Mouse (Mus musculus) CH12.LX (cell line): ENCODE measurements around the gene Pgam2. TPM values are rescaled to one million over a fixed set of nuclear protein-coding genes. Genes with fewer than 3 reads are reported as not detected.

Experiments used
- DNase-seq: peaks from one replicate; pipeline ENCODE4 v3.0.0-alpha.2; 2013; ENCODE audit errors: extremely low read depth
- H3K27ac ChIP-seq: 2 replicates; pipeline ENCODE4 v1.5.1; 2012; ENCODE audit warnings: low read depth, mild to moderate bottlenecking, control low read depth, moderate library complexity; ENCODE audit not compliant: insufficient read depth
- H3K27me3 ChIP-seq: replicated peaks from 2 replicates; pipeline ENCODE3; 2012; ENCODE audit warnings: inconsistent platforms
- H3K36me3 ChIP-seq, 2 experiments: replicated peaks in 1 of 2; 2 replicates each; pipeline versions ENCODE3 to v1.6.1; 2012; ENCODE audit warnings: inconsistent platforms in 1 of 2, low read length in 1 of 2, mild to moderate bottlenecking in 1 of 2, mixed read lengths in 1 of 2, moderate library complexity in 1 of 2; ENCODE audit not compliant: control insufficient read depth in 1 of 2, insufficient read depth in 1 of 2
- H3K4me1 ChIP-seq, 2 experiments: 2 replicates each; pipeline ENCODE4 v1.6.1; 2012; ENCODE audit warnings: inconsistent platforms in 1 of 2, moderate library complexity in 1 of 2; ENCODE audit not compliant: insufficient read depth in 2 of 2, control insufficient read depth in 1 of 2
- H3K4me2 ChIP-seq: 2 replicates; pipeline ENCODE4 v1.6.1; 2012; ENCODE audit warnings: low read depth, mild to moderate bottlenecking, control low read depth; ENCODE audit not compliant: poor library complexity, insufficient read depth, severe bottlenecking
- H3K4me3 ChIP-seq, 3 experiments: fragments of 150-350 bp in 1 of 3; sonication (generic) in 1 of 3; replicated peaks in 1 of 3; 2 replicates each; pipeline versions ENCODE3 to v1.5.1; 2011 to 2012; ENCODE audit warnings: low read depth in 2 of 3, low read length in 2 of 3, mild to moderate bottlenecking in 2 of 3, moderate library complexity in 2 of 3, control low read depth in 1 of 3, improper control_type of control experiment in 1 of 3, inconsistent platforms in 1 of 3, mixed read lengths in 1 of 3; ENCODE audit not compliant: poor library complexity in 1 of 3
- H3K79me2 ChIP-seq: replicated peaks from 2 replicates; pipeline ENCODE4 v1.6.1; 2012; ENCODE audit warnings: mild to moderate bottlenecking, moderate library complexity; ENCODE audit not compliant: control insufficient read depth, poor library complexity, insufficient read depth, severe bottlenecking; ENCODE audit errors: extremely low read depth
- H3K9ac ChIP-seq: 2 replicates; pipeline ENCODE4 v1.6.1; 2012; ENCODE audit warnings: low read depth, mild to moderate bottlenecking, control low read depth, moderate library complexity; ENCODE audit not compliant: insufficient read depth
- H3K9me3 ChIP-seq: replicated peaks from 2 replicates; pipeline ENCODE3; 2012; ENCODE audit warnings: low read length, inconsistent platforms, mixed read lengths
- E2F4 ChIP-seq: IDR thresholded peaks from 2 replicates; pipeline ENCODE4 v1.6.1; 2011; ENCODE audit warnings: low read depth, low read length, improper control_type of control experiment; ENCODE audit not compliant: insufficient replicate concordance
- GABPA ChIP-seq: IDR thresholded peaks from 2 replicates; pipeline ENCODE4 v1.6.1; 2012; ENCODE audit warnings: low read depth, low read length, improper control_type of control experiment, inconsistent platforms; ENCODE audit not compliant: insufficient replicate concordance
- IRF4 ChIP-seq: IDR thresholded peaks from 2 replicates; pipeline ENCODE4 v1.6.1; 2014; ENCODE audit warnings: low read depth, mild to moderate bottlenecking, inconsistent platforms, low read length, improper control_type of control experiment
- JUN ChIP-seq: IDR thresholded peaks from 2 replicates; pipeline ENCODE4 v1.6.1; 2011; ENCODE audit warnings: low read depth, mild to moderate bottlenecking, low read length, improper control_type of control experiment, moderate library complexity; ENCODE audit not compliant: insufficient read depth
- JUND ChIP-seq: conservative IDR thresholded peaks from 2 replicates; pipeline ENCODE4 v1.6.1; 2011; ENCODE audit warnings: low read depth, low read length, improper control_type of control experiment
- KAT2A ChIP-seq: IDR thresholded peaks from 2 replicates; pipeline ENCODE4 v1.6.1; 2012; ENCODE audit warnings: low read length, improper control_type of control experiment, inconsistent platforms; ENCODE audit not compliant: insufficient replicate concordance
- MAX ChIP-seq: IDR thresholded peaks from 2 replicates; pipeline ENCODE4 v1.6.1; 2011; ENCODE audit warnings: low read length, improper control_type of control experiment
- MAZ ChIP-seq: IDR thresholded peaks from 2 replicates; pipeline ENCODE4 v1.6.1; 2012; ENCODE audit warnings: low read depth, mild to moderate bottlenecking, inconsistent platforms, low read length, improper control_type of control experiment, moderate library complexity
- MXI1 ChIP-seq: IDR thresholded peaks from 2 replicates; pipeline ENCODE4 v1.6.1; 2011; ENCODE audit warnings: mild to moderate bottlenecking, low read depth, low read length, improper control_type of control experiment
- NELFE ChIP-seq: IDR thresholded peaks from 2 replicates; pipeline ENCODE4 v1.6.1; 2011; ENCODE audit warnings: low read depth, low read length, improper control_type of control experiment
- POLR2AphosphoS2 ChIP-seq: IDR thresholded peaks from 2 replicates; pipeline ENCODE4 v1.6.1; 2011; ENCODE audit warnings: low read depth, low read length, improper control_type of control experiment
- TBP ChIP-seq: conservative IDR thresholded peaks from 2 replicates; pipeline ENCODE4 v1.6.1; 2011; ENCODE audit warnings: low read depth, low read length, improper control_type of control experiment
- TCF12 ChIP-seq: IDR thresholded peaks from 2 replicates; pipeline ENCODE4 v1.6.1; 2014; ENCODE audit warnings: low read depth, mild to moderate bottlenecking, inconsistent platforms, low read length, improper control_type of control experiment
- UBTF ChIP-seq: IDR thresholded peaks from 2 replicates; pipeline ENCODE4 v1.6.1; 2012; ENCODE audit warnings: low read depth, mild to moderate bottlenecking, inconsistent platforms, low read length, improper control_type of control experiment, moderate library complexity
- ZC3H11A ChIP-seq: IDR thresholded peaks from 2 replicates; pipeline ENCODE4 v1.6.1; 2012; ENCODE audit warnings: low read depth, mild to moderate bottlenecking, inconsistent platforms, low read length, improper control_type of control experiment
- ZMIZ1 ChIP-seq: IDR thresholded peaks from 2 replicates; pipeline ENCODE4 v1.6.1; 2012; ENCODE audit warnings: low read depth, mild to moderate bottlenecking, inconsistent platforms, low read length, improper control_type of control experiment
- ZNF384 ChIP-seq: IDR thresholded peaks from 2 replicates; pipeline ENCODE4 v1.6.1; 2012; ENCODE audit warnings: low read depth, low read length, improper control_type of control experiment, inconsistent platforms
- dilution Hi-C: fragments of 300-500 bp; cut with MboI; formaldehyde crosslinking; loops from 2 replicates; pipeline ENCODE4 v1.14.3; 2020; ENCODE audit warnings: low sequenced_read_pairs; ENCODE audit not compliant: extremely low pct_unique_long_range_greater_than_20kb, extremely low pct_ligation_motif_present
- in situ Hi-C: fragments of 300-500 bp; cut with MboI; formaldehyde crosslinking; loops from 3 replicates; pipeline ENCODE4 v1.14.3; 2019; ENCODE audit warnings: low sequenced_read_pairs, low pct_ligation_motif_present, low pct_unique_long_range_greater_than_20kb, mixed read lengths
- polyA plus RNA-seq: library from polyadenylated mRNA; unstranded; fragments of >175 nt; gene quantifications from 2 replicates; pipeline ENCODE4 v1.2.1, GENCODE M21; 2012; ENCODE audit warnings: low read depth; ENCODE audit not compliant: insufficient read length
- total RNA-seq, 2 experiments: library from RNA; depleted of rRNA; stranded (reverse); fragments of 300-350 nt in 1 of 2; fragments of >200 nt in 1 of 2; gene quantifications; 2 replicates each; pipeline ENCODE4 v1.2.3; 2012 to 2014

Gene Pgam2
- total and polyA plus RNA-seq, 3 experiments = 0.64 to 2.5 TPM; not detected in 1

- TF ChIP-seq ZNF384 (no peak), ZMIZ1 (no peak), TBP (no peak), MAX (no peak), GABPA (no peak), JUN (no peak), KAT2A (no peak), JUND (no peak), NELFE (no peak), POLR2AphosphoS2 (no peak), E2F4 (no peak), TCF12 (no peak), ZC3H11A (no peak), MXI1 (no peak), UBTF (no peak), IRF4 (no peak)
- TF ChIP-seq, all 38 proteins: peak for 0
- Histone ChIP-seq H3K4me2 (no peak overlapping the region), H3K4me1 (peaks cover 3 to 22% of the 10 kb centered on the region in 2 experiments; a peak in 3 of 4 replicates), H3K4me3 (no peak overlapping the region), H3K79me2 (0 out of 2 replicates have a peak, but pooled peaks cover 3% of the 10 kb centered on the region), H3K27me3 (no peaks in the 10 kb centered on the region), H3K36me3 (peaks cover 80 to 94% of the 10 kb centered on the region in 2 experiments), H3K9me3 (no peaks in the 10 kb centered on the region), H3K27ac (no peak overlapping the region), H3K9ac (no peak overlapping the region)
- dilution Hi-C loops = no loop called here
- no peak for DNase-seq
- in situ Hi-C loops = no loop called here
Observed at GRCm38 (mm10) chr11:5795706-5796105, 7.8 kb downstream of the Pgam2 start.

GRCm38 (mm10) chr11:5795290-5795689 lies 8.2 kb downstream of the Pgam2 start:
- H3K27me3 ChIP-seq = no peaks in the 10 kb centered on the region

More at GRCm38 (mm10) chr11:5795290-5795689, 8.2 kb downstream of the Pgam2 start:
- no peaks in the 10 kb centered on the region for H3K9me3 ChIP-seq
- H3K4me3 ChIP-seq = no peak overlapping the region
- H3K9ac ChIP-seq = no peak overlapping the region
- dilution Hi-C loops (no loop called here), in situ Hi-C loops (no loop called here)
- peaks cover 76 to 92% of the 10 kb centered on the region in 2 experiments for H3K36me3 ChIP-seq
- H3K4me1 ChIP-seq = peaks cover 6 to 26% of the 10 kb centered on the region in 2 experiments
- H3K4me2 ChIP-seq = no peak overlapping the region
- H3K27ac ChIP-seq = no peak overlapping the region
- TF ChIP-seq MAZ (no peak), MAX (no peak), KAT2A (no peak)
- DNase-seq = no peak
- H3K79me2 ChIP-seq = peaks cover 5% of the 10 kb centered on the region; the same call in 1 of the 2 replicates
